Mouse (Mus musculus) kidney, postnatal 0 days (tissue): ENCODE data around the gene Cfl2. TPM values are rescaled to one million over a fixed set of nuclear protein-coding genes. Genes with fewer than 3 reads are reported as not detected.

Experiments used
- ATAC-seq: fragments of 200-750 bp; cut with Nextera tagmentation; replicated peaks from 2 replicates; pipeline ENCODE4 v1.8.0; 2017; ENCODE audit warnings: low read depth, moderate number of reproducible peaks, moderate TSS enrichment, moderate library complexity; ENCODE audit not compliant: low FRiP score
- DNase-seq: peaks from one replicate; pipeline ENCODE4 v3.0.0-alpha.2; 2016; ENCODE audit warnings: low spot score
- H3K27ac ChIP-seq: fragments of 300-500 bp; sonication (generic); 2 replicates; pipeline ENCODE4 v1.5.1; 2014; ENCODE audit warnings: mild to moderate bottlenecking
- H3K27me3 ChIP-seq: fragments of 300-500 bp; sonication (generic); 2 replicates; pipeline ENCODE4 v1.6.1; 2014; ENCODE audit warnings: low read length, mixed read lengths; ENCODE audit not compliant: insufficient read depth
- H3K36me3 ChIP-seq: fragments of 300-500 bp; sonication (generic); 2 replicates; pipeline ENCODE4 v1.6.1; 2014; ENCODE audit warnings: low read length, mixed read lengths; ENCODE audit not compliant: insufficient read depth
- H3K4me1 ChIP-seq: fragments of 300-500 bp; sonication (generic); replicated peaks from 2 replicates; pipeline ENCODE4 v1.6.1; 2014; ENCODE audit warnings: antibody characterized with exemption, low read length, mixed read lengths; ENCODE audit not compliant: insufficient read depth
- H3K4me2 ChIP-seq: fragments of 300-500 bp; sonication (generic); 2 replicates; pipeline ENCODE4 v1.6.1; 2014; ENCODE audit warnings: mild to moderate bottlenecking, low read length, moderate library complexity, mixed read lengths
- H3K4me3 ChIP-seq: fragments of 300-500 bp; sonication (generic); replicated peaks from 2 replicates; pipeline ENCODE4 v1.5.1; 2014; ENCODE audit warnings: low read depth, low read length
- H3K9ac ChIP-seq: fragments of 300-500 bp; sonication (generic); 2 replicates; pipeline ENCODE4 v1.6.1; 2014; ENCODE audit warnings: low read depth, low read length
- H3K9me3 ChIP-seq: fragments of 300-500 bp; sonication (generic); replicated peaks from 2 replicates; pipeline ENCODE4 v1.6.1; 2016; ENCODE audit warnings: low read length, inconsistent platforms, mixed read lengths
- CTCF ChIP-seq: IDR thresholded peaks from 2 replicates; pipeline ENCODE4 v1.5.1; 2016; ENCODE audit warnings: antibody characterized with exemption, low read depth, mild to moderate bottlenecking, moderate library complexity
- WGBS: fragments of 180-500 bp; shearing (Covaris S2); extraction: QIAGEN DNeasy Blood & Tissue Kit; methylation state at CpG from one replicate; pipeline ENCODE4 v1.1.7; 2014; 5-methylcytosine and 5-hydroxymethylcytosine counted together
- polyA plus RNA-seq: library from polyadenylated mRNA; unstranded; fragments of >200 nt; fragmentation: Nextera tagmentation; extraction: Ambion mirVana; gene quantifications from 2 replicates; pipeline ENCODE4 v1.2.1, GENCODE M21; 2015

The Cfl2 gene
- polyA plus RNA-seq, 1 experiment from 2014 or later: 162 TPM

DNA sequence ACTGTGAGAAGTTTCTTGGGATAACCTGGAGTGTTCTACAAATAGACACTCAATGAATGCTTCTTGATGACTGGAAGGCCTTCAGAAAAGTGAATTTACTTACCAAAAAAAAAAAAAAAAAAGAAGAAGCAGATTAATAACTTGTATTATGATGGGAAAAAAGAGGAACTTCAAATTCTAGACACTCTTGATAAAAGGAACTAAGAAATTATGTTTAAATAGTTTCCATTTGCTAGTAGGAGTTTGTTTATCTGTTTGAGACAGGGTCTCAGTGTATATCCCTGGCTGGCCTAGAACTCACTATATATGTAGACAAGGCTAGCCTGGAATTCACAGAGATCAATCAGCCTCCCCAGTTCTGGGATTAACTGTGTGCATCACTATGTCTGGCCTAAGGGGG lies 18.3 kb downstream of the Cfl2 start:
- Histone ChIP-seq H3K36me3 (no peaks in the 10 kb centered on the region), H3K9me3 (no peaks in the 10 kb centered on the region), H3K27ac (no peak overlapping the region), H3K9ac (no peak overlapping the region), H3K4me1 (no peaks in the 10 kb centered on the region), H3K4me3 (no peak overlapping the region), H3K27me3 (no peaks in the 10 kb centered on the region), H3K4me2 (no peak overlapping the region)
- no peak for ATAC-seq
- DNase-seq: no peak
- no peak for TF ChIP-seq CTCF

DNA sequence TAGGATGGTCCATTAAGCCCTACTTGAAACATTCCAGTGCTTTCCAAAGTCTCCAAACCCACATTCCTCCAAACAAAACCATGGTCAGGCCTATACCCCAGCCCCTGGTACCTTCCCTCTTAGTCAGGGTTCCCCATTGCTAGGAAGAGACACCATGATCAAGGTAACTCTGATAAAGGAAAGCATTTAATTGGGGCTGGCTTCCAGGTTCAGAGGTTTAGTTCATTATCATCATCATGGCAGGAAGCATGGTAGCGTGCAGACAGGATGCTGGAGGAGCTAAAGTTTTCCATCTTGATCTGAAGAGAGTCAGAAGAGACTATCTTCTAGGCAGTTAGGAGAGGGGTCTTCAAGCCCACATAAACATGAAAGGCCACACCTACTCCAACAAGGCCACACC lies 21.1 kb downstream of the Cfl2 start:
- H3K36me3 ChIP-seq: no peaks in the 10 kb centered on the region
- no peaks in the 10 kb centered on the region for H3K27me3 ChIP-seq
- 89% methylated on average over 1 of the region's 1 CpGs for WGBS
- H3K4me2 ChIP-seq: no peak overlapping the region
- H3K9ac ChIP-seq: no peak overlapping the region
- no peak for TF ChIP-seq CTCF
- no peaks in the 10 kb centered on the region for H3K4me1 ChIP-seq
- H3K9me3 ChIP-seq: no peaks in the 10 kb centered on the region
- no peak overlapping the region for H3K4me3 ChIP-seq
- H3K27ac ChIP-seq: no peak overlapping the region
- DNase-seq (no peak), ATAC-seq (no peak)

DNA sequence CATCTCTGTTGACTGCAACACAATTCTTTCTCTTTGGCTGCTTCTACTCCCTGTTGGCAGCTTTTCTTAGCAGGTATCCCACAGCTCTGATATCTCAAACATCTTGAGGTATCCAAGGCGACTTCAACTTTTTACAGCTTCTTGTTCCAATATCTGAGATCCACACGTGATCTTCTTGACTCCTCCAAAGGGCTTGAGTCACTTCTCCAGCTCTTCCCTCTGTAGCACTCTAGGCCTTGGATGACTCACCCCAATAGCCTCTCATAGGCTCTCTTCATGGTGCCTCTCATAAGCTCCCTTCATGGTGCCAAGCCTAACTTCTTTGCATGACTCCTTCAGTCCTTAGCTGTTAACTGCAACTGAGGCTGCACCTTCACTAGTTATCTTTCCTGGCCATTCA lies 22.9 kb downstream of the Cfl2 start:
- Histone ChIP-seq H3K4me3 (no peak overlapping the region), H3K4me1 (0 out of 2 replicates have a peak, but pooled peaks cover 5% of the 10 kb centered on the region), H3K9ac (no peak overlapping the region), H3K36me3 (no peaks in the 10 kb centered on the region), H3K4me2 (no peak overlapping the region), H3K9me3 (no peaks in the 10 kb centered on the region), H3K27ac (no peak overlapping the region), H3K27me3 (no peaks in the 10 kb centered on the region)
- 79% methylated on average over 2 of the region's 2 CpGs for WGBS
- no peak for ATAC-seq
- no peak for DNase-seq
- TF ChIP-seq CTCF: no peak

DNA sequence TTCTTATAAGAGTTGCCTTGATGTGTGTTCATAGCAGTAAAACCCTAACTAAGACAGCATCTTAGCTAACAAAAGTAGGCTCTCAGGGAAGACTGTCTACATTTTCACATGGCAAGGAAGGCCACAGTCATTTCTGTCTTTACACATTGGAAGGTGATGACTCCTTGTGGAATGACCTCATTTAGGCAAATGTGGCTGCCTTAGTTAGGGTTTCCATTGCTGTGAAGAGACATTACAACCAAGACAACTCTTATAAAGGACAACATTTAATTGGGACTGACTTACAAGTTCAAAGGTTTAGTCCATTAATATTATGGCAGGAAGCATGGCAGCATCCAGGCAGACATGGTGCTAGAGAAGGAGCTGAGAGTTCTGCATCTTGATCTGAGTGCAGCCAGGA lies 23.7 kb downstream of the Cfl2 start:
- Histone ChIP-seq H3K4me1 (0 out of 2 replicates have a peak, but pooled peaks cover 5% of the 10 kb centered on the region), H3K4me2 (no peak overlapping the region), H3K27me3 (no peaks in the 10 kb centered on the region), H3K9ac (no peak overlapping the region), H3K9me3 (no peaks in the 10 kb centered on the region), H3K4me3 (no peak overlapping the region), H3K27ac (no peak overlapping the region), H3K36me3 (no peaks in the 10 kb centered on the region)
- DNase-seq (no peak), ATAC-seq (no peak)
- TF ChIP-seq CTCF: no peak

DNA sequence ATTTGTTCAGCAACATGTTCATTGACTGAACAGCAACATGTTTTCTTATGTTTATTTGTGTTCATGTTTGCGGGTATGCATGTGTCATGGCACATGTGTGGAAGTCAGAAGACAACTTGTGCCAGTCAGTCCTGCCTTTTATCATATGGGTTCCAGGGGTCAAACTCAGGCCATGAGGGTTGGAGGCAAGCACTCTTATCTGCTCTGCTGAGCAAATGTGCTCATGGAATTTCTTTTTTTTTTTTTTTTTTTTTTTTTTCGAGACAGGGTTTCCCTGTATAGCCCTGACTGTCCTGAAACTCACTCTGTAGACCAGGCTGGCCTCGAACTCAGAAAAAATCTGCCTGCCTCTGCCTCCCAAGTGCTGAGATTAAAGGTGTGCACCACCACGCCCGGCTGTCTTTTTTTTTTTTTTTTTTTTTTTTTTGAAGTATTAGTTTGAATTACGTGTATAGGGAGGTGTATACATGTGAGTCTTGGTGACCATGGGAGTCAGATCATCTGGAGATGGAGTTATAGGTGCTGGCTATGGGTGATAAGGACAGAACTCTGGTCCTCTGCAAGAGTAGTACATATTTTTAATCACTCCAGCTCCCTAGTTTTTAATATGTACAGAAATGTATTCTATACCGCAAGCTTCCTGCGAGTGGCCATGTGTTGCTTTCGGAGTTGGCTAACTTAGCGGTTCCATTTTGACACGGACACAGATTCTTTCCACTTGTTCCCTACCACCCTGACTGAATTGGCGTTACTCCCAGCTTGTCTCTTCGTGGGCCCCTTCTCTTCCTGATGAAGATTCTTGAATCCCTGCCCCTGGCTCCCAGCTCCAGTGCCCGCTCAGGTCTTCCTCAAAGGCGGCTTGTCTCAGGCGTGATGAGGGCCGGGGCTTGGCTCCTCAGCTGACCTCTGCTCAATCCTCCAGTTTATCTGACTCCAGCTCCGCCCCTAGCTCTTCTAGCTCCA lies 26.8 kb downstream of the Cfl2 start:
- ATAC-seq (no peak), DNase-seq (no peak)
- Histone ChIP-seq H3K4me2 (peak overlapping the region; percentile 55; the same call in 1 of the 2 replicates), H3K27me3 (no peaks in the 10 kb centered on the region), H3K9me3 (no peaks in the 10 kb centered on the region), H3K4me1 (0 out of 2 replicates have a peak, but pooled peaks cover 5% of the 10 kb centered on the region), H3K36me3 (no peaks in the 10 kb centered on the region), H3K4me3 (no peak overlapping the region), H3K27ac (0 out of 2 replicates have a peak overlapping the region, but pooled peaks have one; percentile 54), H3K9ac (no peak overlapping the region)
- 76% methylated on average over 18 of the region's 18 CpGs for WGBS
- TF ChIP-seq CTCF: no peak

DNA sequence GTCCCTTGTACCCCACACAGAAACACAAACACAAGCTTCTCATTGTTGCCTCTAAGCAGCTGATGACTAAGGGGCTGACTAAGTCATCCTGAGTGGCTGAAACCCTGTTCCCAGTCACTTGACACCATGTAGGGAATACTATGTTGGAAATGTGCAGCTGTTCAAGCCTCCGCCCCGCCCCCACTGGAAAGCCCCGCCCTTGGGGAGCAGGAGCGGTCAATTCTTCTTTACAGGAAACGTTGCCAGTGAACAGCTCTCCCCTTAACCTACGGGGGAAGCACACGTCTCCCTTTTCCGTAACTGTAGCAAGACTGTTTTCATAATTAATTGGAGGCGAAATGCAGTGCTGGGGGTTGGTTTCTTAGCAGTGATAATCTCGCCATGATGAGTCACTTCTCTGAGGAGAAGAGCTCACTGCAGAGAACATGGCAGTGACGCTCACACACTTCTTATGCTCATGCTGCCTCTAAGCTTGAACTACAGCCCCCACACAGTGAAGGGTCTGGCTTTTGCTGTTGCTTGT lies 27.7 kb downstream of the Cfl2 start:
- WGBS: 3% methylated on average over 11 of the region's 11 CpGs
- H3K9ac ChIP-seq: no peak overlapping the region

More for the DNA sequence above, 27.7 kb downstream of the Cfl2 start:
- Histone ChIP-seq H3K4me3 (peak overlapping the region; percentile 30), H3K27ac (peak overlapping the region; percentile 54; the same call in 1 of the 2 replicates), H3K9me3 (no peaks in the 10 kb centered on the region), H3K36me3 (no peaks in the 10 kb centered on the region), H3K27me3 (no peaks in the 10 kb centered on the region), H3K4me1 (0 out of 2 replicates have a peak, but pooled peaks cover 5% of the 10 kb centered on the region), H3K4me2 (peak overlapping the region; percentile 55)
- ATAC-seq: peak; percentile 80
- DNase-seq: peak; percentile 91
- no peak for TF ChIP-seq CTCF
